Mouse (Mus musculus): Measurements from ENCODE around the gene Esyt1.

Gene Esyt1

DNA sequence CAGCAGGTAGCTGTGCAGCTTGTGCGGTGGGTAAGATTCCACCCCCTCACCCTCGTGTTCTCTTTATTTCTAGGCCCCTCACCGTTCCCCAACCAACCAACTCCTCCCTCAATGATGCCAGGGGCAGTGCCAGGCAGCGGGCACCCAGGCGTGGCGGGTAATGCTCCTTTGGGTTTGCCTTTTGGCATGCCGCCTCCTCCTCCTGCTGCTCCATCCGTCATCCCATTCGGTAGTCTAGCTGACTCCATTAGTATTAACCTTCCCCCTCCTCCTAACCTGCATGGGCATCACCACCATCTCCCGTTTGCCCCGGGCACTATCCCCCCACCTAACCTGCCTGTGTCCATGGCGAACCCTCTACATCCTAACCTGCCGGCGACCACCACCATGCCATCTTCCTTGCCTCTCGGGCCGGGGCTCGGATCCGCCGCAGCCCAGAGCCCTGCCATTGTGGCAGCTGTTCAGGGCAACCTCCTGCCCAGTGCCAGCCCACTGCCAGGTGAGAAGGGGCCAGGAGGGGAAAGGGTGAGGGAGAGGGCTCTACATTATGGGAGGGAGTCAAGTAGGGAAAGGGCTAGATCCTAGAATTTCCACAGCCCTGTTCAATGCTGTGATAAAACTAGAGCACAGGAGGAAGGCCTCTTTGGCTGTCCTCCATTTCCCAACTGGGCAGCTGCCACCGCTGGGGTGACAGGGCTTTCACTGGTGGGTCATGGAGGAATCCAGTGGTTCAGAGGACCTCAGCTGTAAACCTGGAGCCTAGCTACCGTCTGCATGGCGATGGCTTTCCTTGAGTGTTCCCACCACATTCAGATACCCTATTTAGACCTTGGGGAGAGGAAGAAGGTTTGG lies 37.6 kb downstream of the Esyt1 start:
- DNase-seq (ENCODE audit: low read depth): no peak

DNA sequence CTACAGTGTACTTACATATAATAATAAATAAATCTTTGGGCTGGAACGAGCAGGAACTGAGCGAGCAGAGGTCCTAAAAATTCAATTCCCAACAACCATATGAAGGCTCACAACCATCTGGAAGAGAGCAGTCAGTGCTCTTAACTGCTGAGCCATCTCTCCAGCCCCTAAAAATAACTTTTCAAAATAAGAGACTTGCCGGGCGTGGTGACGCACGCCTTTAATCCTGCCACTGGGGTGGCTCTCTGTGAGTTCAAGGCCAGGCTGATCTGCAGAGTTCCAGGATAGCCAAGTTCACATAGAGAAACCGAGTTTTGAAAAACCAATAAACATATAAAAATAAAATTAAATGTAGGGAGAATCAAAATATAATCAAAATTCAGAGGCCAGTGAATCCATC lies 39.3 kb downstream of the Esyt1 start:
- no peak for DNase-seq (ENCODE audit: low read depth)

DNA sequence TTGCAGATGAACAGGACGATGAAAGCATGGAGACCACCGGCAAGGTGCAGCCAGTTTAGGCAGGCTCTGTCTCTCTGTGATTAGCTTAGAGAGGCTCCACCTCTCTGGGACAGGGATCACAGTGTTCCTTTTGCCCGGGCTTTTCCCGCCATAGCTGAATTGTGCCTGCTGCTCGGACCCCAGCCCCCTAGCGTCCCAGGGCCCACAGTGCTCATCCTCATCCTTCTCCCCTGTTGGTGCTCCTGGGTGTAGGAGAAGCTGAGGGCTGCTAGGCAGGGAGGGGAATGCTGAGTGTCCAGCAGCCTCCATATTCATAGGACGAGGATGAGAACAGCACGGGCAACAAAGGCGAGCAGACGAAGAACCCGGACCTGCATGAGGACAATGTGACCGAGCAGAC lies 51.3 kb downstream of the Esyt1 start:
- DNase-seq (ENCODE audit: low read depth): no peak

- no peak for DNase-seq (ENCODE audit: low read depth)
Measured at GRCm38 (mm10) chr10:128460270-128460630, 65.4 kb downstream of the Esyt1 start.
